Mouse (Mus musculus): ENCODE results near the gene Dis3l2. TPM values are rescaled to one million over a fixed set of nuclear protein-coding genes. Genes with fewer than 3 reads are reported as not detected.

Gene Dis3l2
- polyA plus RNA-seq, 1 experiment from 2014 or later = 22.1 TPM

DNA sequence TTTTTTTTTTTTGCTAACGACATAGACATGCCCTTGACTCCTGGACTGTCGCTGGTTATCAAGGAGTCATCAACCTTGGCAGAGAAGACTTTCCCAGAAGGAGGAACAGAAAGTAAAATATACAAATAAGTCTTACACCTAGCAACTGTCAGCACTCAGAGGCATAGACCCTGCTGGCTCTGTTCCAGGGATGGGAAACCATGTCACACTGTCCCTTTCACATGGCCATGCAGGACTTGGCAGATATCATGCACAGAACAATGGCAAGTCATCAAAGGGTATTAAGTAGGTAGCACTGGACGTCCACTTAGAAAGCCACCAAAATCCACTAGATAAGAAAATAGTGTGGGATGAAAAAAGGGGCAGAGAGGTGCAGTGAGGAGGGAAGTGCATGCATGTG is 46.5 kb downstream of the Dis3l2 start:
- no peak overlapping the region for H3K9ac ChIP-seq (ENCODE audit: low read length)
- H3K27me3 ChIP-seq (ENCODE audit: control insufficient read depth, insufficient read depth, low read length) = no peaks in the 10 kb centered on the region
- no peak for ATAC-seq (ENCODE audit: insufficient read depth, low FRiP score)
- H3K36me3 ChIP-seq (ENCODE audit: control insufficient read depth, insufficient read depth, low read length) = 0 out of 2 replicates have a peak, but pooled peaks cover 8% of the 10 kb centered on the region
- H3K4me1 ChIP-seq (ENCODE audit: control insufficient read depth, insufficient read depth, low read length) = no peaks in the 10 kb centered on the region
- 75% methylated on average over 3 of the region's 3 CpGs for WGBS
- H3K4me2 ChIP-seq (ENCODE audit: low read depth, low read length) = no peak overlapping the region
- no peak overlapping the region for H3K27ac ChIP-seq (ENCODE audit: low read length)
- H3K9me3 ChIP-seq (replicated peaks; ENCODE audit: control insufficient read depth, low read length) = no peaks in the 10 kb centered on the region
- H3K4me3 ChIP-seq (replicated peaks; ENCODE audit: low read length) = no peak overlapping the region

GRCm38 (mm10) chr1:86753416-86753815 is 49.8 kb downstream of the Dis3l2 start:
- 65% methylated on average over 8 of the region's 8 CpGs for WGBS
- no peak for ATAC-seq (ENCODE audit: insufficient read depth, low FRiP score)
- Histone ChIP-seq H3K36me3 (ENCODE audit: control insufficient read depth, insufficient read depth, low read length) (no peaks in the 10 kb centered on the region), H3K27me3 (ENCODE audit: control insufficient read depth, insufficient read depth, low read length) (no peaks in the 10 kb centered on the region), H3K4me3 (replicated peaks; ENCODE audit: low read length) (no peak overlapping the region), H3K4me1 (ENCODE audit: control insufficient read depth, insufficient read depth, low read length) (no peaks in the 10 kb centered on the region), H3K9me3 (replicated peaks; ENCODE audit: control insufficient read depth, low read length) (no peaks in the 10 kb centered on the region), H3K4me2 (ENCODE audit: low read depth, low read length) (no peak overlapping the region), H3K27ac (ENCODE audit: low read length) (no peak overlapping the region), H3K9ac (ENCODE audit: low read length) (no peak overlapping the region)

GRCm38 (mm10) chr1:86754335-86754734 is 50.7 kb downstream of the Dis3l2 start:
- Histone ChIP-seq H3K4me2 (ENCODE audit: low read depth, low read length) (no peak overlapping the region), H3K9me3 (replicated peaks; ENCODE audit: control insufficient read depth, low read length) (no peaks in the 10 kb centered on the region), H3K9ac (ENCODE audit: low read length) (no peak overlapping the region), H3K4me3 (replicated peaks; ENCODE audit: low read length) (no peak overlapping the region), H3K4me1 (ENCODE audit: control insufficient read depth, insufficient read depth, low read length) (no peaks in the 10 kb centered on the region), H3K27ac (ENCODE audit: low read length) (no peak overlapping the region), H3K36me3 (ENCODE audit: control insufficient read depth, insufficient read depth, low read length) (no peaks in the 10 kb centered on the region), H3K27me3 (ENCODE audit: control insufficient read depth, insufficient read depth, low read length) (no peaks in the 10 kb centered on the region)
- no peak for ATAC-seq (ENCODE audit: insufficient read depth, low FRiP score)
- 46% methylated on average over 3 of the region's 3 CpGs for whole genome bisulfite sequencing

GRCm38 (mm10) chr1:86758091-86758490 is 54.5 kb downstream of the Dis3l2 start:
- WGBS = 72% methylated on average over 6 of the region's 6 CpGs
- H3K4me3 ChIP-seq (replicated peaks; ENCODE audit: low read length) = no peak overlapping the region
- no peak overlapping the region for H3K27ac ChIP-seq (ENCODE audit: low read length)
- H3K36me3 ChIP-seq (ENCODE audit: control insufficient read depth, insufficient read depth, low read length) = no peaks in the 10 kb centered on the region
- no peaks in the 10 kb centered on the region for H3K4me1 ChIP-seq (ENCODE audit: control insufficient read depth, insufficient read depth, low read length)
- H3K9me3 ChIP-seq (replicated peaks; ENCODE audit: control insufficient read depth, low read length) = no peaks in the 10 kb centered on the region
- H3K27me3 ChIP-seq (ENCODE audit: control insufficient read depth, insufficient read depth, low read length) = no peaks in the 10 kb centered on the region
- ATAC-seq (ENCODE audit: insufficient read depth, low FRiP score) = no peak
- H3K4me2 ChIP-seq (ENCODE audit: low read depth, low read length) = no peak overlapping the region
- H3K9ac ChIP-seq (ENCODE audit: low read length) = no peak overlapping the region

- Histone ChIP-seq H3K27ac (ENCODE audit: low read length) (no peak overlapping the region), H3K4me1 (ENCODE audit: control insufficient read depth, insufficient read depth, low read length) (no peaks in the 10 kb centered on the region), H3K4me2 (ENCODE audit: low read depth, low read length) (no peak overlapping the region), H3K27me3 (ENCODE audit: control insufficient read depth, insufficient read depth, low read length) (no peaks in the 10 kb centered on the region), H3K4me3 (replicated peaks; ENCODE audit: low read length) (no peak overlapping the region), H3K9ac (ENCODE audit: low read length) (no peak overlapping the region), H3K36me3 (ENCODE audit: control insufficient read depth, insufficient read depth, low read length) (no peaks in the 10 kb centered on the region), H3K9me3 (replicated peaks; ENCODE audit: control insufficient read depth, low read length) (no peaks in the 10 kb centered on the region)
- 92% methylated on average over 6 of the region's 6 CpGs for WGBS
- ATAC-seq (ENCODE audit: insufficient read depth, low FRiP score) = no peak
These were observed 58.6 kb downstream of the Dis3l2 start for GRCm38 (mm10) chr1:86762161-86762560.

GRCm38 (mm10) chr1:86801241-86801640 is 97.6 kb downstream of the Dis3l2 start:
- Histone ChIP-seq H3K4me2 (ENCODE audit: low read depth, low read length) (no peak overlapping the region), H3K9ac (ENCODE audit: low read length) (no peak overlapping the region), H3K36me3 (ENCODE audit: control insufficient read depth, insufficient read depth, low read length) (no peaks in the 10 kb centered on the region), H3K27ac (ENCODE audit: low read length) (no peak overlapping the region), H3K9me3 (replicated peaks; ENCODE audit: control insufficient read depth, low read length) (no peaks in the 10 kb centered on the region), H3K4me3 (replicated peaks; ENCODE audit: low read length) (no peak overlapping the region), H3K4me1 (ENCODE audit: control insufficient read depth, insufficient read depth, low read length) (no peaks in the 10 kb centered on the region), H3K27me3 (ENCODE audit: control insufficient read depth, insufficient read depth, low read length) (no peaks in the 10 kb centered on the region)
- no peak for ATAC-seq (ENCODE audit: insufficient read depth, low FRiP score)
- 96% methylated on average over 2 of the region's 2 CpGs for whole genome bisulfite sequencing

GRCm38 (mm10) chr1:86811756-86812155 is 108.1 kb downstream of the Dis3l2 start:
- 62% methylated on average over 3 of the region's 3 CpGs for WGBS
- Histone ChIP-seq H3K27me3 (ENCODE audit: control insufficient read depth, insufficient read depth, low read length) (no peaks in the 10 kb centered on the region), H3K36me3 (ENCODE audit: control insufficient read depth, insufficient read depth, low read length) (no peaks in the 10 kb centered on the region), H3K9ac (ENCODE audit: low read length) (no peak overlapping the region), H3K4me1 (ENCODE audit: control insufficient read depth, insufficient read depth, low read length) (no peaks in the 10 kb centered on the region), H3K4me3 (replicated peaks; ENCODE audit: low read length) (no peak overlapping the region), H3K27ac (ENCODE audit: low read length) (no peak overlapping the region), H3K9me3 (replicated peaks; ENCODE audit: control insufficient read depth, low read length) (no peaks in the 10 kb centered on the region), H3K4me2 (ENCODE audit: low read depth, low read length) (no peak overlapping the region)
- no peak for ATAC-seq (ENCODE audit: insufficient read depth, low FRiP score)

DNA sequence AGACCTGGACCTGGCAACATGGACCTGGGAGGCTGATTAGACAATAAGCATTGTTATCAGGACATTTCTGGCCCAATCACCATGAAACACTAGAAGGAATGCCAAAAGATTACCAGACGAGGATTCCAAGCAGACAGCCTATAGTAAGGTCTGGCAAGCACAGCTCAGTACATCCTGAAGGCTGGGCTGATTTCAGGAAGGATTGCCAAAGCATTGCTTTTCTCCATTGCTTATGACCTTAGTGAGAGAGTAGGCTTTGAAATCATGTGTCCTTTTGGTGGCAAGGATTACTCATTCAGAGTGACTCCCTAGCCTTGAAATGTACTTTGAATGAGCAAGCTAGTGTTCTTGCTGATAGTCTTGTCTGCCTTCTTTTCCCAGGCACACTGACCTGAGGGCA is 118.7 kb downstream of the Dis3l2 start:
- H3K27ac ChIP-seq (ENCODE audit: low read length) = no peak overlapping the region
- no peak for ATAC-seq (ENCODE audit: insufficient read depth, low FRiP score)

DNA sequence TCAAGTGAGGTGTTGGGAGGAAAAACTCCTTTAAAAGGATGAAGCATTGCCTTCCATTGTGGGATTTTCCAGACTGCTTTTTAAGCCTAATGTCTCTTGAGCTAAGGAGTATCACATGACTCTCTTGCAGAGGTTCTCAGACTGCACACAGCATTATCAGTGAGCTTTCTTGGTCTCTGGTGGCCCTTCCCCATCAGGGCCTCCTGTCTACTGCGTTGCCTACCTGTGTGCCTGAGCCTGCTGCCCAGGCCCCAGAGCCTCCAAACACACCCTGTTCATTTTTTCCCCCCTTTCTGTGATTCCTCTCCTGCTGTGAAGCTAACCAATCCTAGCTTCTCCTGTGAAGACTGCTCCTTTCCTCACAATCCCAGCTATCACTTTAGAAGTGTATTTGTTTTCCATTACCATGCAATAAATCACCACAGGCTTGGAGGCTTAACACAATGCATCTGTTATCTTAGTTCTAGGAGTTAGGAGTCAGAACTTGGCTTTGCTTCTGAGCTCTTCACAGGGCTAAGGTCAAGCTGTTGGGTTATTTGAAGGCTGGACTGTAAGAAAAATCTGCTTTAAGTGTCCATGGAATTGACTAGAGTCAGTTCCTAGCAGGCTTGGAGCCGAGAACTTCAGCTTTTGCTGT is 130.9 kb downstream of the Dis3l2 start:
- Histone ChIP-seq H3K4me3 (replicated peaks; ENCODE audit: low read length) (no peak overlapping the region), H3K4me2 (ENCODE audit: low read depth, low read length) (no peak overlapping the region), H3K27me3 (ENCODE audit: control insufficient read depth, insufficient read depth, low read length) (no peaks in the 10 kb centered on the region), H3K4me1 (ENCODE audit: control insufficient read depth, insufficient read depth, low read length) (peaks cover 11% of the 10 kb centered on the region), H3K27ac (ENCODE audit: low read length) (no peak overlapping the region), H3K36me3 (ENCODE audit: control insufficient read depth, insufficient read depth, low read length) (no peaks in the 10 kb centered on the region), H3K9me3 (replicated peaks; ENCODE audit: control insufficient read depth, low read length) (no peaks in the 10 kb centered on the region), H3K9ac (ENCODE audit: low read length) (no peak overlapping the region)
- 33% methylated on average over 2 of the region's 2 CpGs for WGBS
- peak; percentile 53; the same call in 1 of the 2 replicates for ATAC-seq (ENCODE audit: insufficient read depth, low FRiP score)

More for the DNA sequence above, 118.7 kb downstream of the Dis3l2 start:
- WGBS = 64% methylated on average over 1 of the region's 1 CpGs
- H3K4me3 ChIP-seq (replicated peaks; ENCODE audit: low read length) = no peak overlapping the region
- H3K9ac ChIP-seq (ENCODE audit: low read length) = no peak overlapping the region
- H3K36me3 ChIP-seq (ENCODE audit: control insufficient read depth, insufficient read depth, low read length) = no peaks in the 10 kb centered on the region
- no peaks in the 10 kb centered on the region for H3K27me3 ChIP-seq (ENCODE audit: control insufficient read depth, insufficient read depth, low read length)
- no peaks in the 10 kb centered on the region for H3K4me1 ChIP-seq (ENCODE audit: control insufficient read depth, insufficient read depth, low read length)
- no peaks in the 10 kb centered on the region for H3K9me3 ChIP-seq (replicated peaks; ENCODE audit: control insufficient read depth, low read length)
- no peak overlapping the region for H3K4me2 ChIP-seq (ENCODE audit: low read depth, low read length)

All from stomach, embryonic 16.5 days (tissue).